Mouse (Mus musculus) heart, postnatal 0 days (tissue): ENCODE results near the gene Zfp940.

ENCODE experiments used
- CTCF ChIP-seq: IDR thresholded peaks from 2 replicates; pipeline ENCODE4 v1.5.1; 2016; ENCODE audit warnings: antibody characterized with exemption, control low read depth, low read depth
- EP300 ChIP-seq: IDR thresholded peaks from 2 replicates; pipeline ENCODE4 v1.6.1; 2016; ENCODE audit warnings: antibody characterized with exemption, low read depth

GRCm38 (mm10) chr7:29792906-29793305 lies 60.6 kb downstream of the Zfp940 start:
- TF ChIP-seq CTCF, result no peak
- TF ChIP-seq EP300, result no peak
